Mouse (Mus musculus) thymus, adult 2 months (tissue): ENCODE results near the gene Fgf14.

Experiments used
- CTCF ChIP-seq: fragments of 200-500 bp; IDR thresholded peaks from 2 replicates; pipeline ENCODE4 v1.5.1; 2012; ENCODE audit warnings: mild to moderate bottlenecking, control low read depth, low read length, moderate library complexity, borderline replicate concordance; ENCODE audit not compliant: control insufficient read depth, poor library complexity, insufficient read depth; ENCODE audit errors: extremely low read depth
- POLR2A ChIP-seq: fragments of 200-500 bp; IDR thresholded peaks from 2 replicates; pipeline ENCODE4 v1.6.1; 2012; ENCODE audit warnings: mild to moderate bottlenecking, low read length, control low read depth, moderate library complexity; ENCODE audit not compliant: control insufficient read depth, poor library complexity, insufficient read depth; ENCODE audit errors: extremely low read depth

- TF ChIP-seq POLR2A (no peak), CTCF (no peak)
Observed at GRCm38 (mm10) chr14:124264541-124265059, 412.3 kb downstream of the Fgf14 start.
